Mouse (Mus musculus): Measurements from ENCODE around the gene Gm17651.
A peak's percentile ranks its signal among the peaks of the same experiment; 100 is the strongest.

Gm17651 gene

DNA sequence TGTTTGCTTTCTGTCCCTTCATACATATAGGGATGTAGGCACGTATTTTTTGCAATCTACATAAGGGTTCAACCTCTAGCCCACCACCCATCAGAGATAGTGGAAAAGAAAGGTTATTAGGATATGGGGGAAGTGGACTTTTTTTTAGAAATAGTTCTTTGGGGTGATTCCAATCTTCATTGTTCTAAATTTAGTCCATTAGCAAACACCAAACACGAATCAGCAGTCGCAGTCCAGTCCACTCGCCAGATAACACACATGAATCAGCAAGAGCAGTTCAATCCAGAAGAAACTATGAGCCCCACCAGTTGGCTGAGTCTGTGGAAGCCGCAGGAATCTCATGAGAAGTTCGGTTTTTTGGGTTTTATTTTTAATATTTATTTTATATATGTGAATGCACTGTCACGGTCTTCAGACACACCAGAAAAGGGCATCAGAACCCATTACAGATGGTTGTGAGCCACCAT lies at the start of gene Gm17651:
Gene Gm17651, minus strand, starts transcription at position 51 of the 467 bp plus-strand sequence.
- DNase-seq, result no peak

DNA sequence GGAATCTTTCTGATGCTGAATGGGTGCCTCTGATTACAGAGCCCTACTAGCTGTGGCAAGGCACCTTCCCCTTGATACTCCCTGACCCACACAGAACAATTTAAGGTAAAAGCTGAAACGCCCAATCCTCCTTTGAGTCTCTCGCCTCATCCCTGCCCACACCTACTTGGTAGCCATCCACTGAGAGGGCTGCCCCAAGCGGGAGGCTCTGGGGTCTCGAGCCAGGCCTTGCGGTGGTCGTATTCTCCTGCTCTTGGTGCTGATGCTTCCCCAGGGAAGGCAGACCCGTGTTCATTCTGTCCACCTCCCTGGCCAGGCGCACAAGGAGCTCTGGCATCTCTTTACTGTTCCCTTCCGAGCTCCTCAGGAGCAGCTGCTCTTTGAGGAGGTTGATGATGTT lies 44.6 kb upstream of the Gm17651 start:
- DNase-seq, result no peak

DNA sequence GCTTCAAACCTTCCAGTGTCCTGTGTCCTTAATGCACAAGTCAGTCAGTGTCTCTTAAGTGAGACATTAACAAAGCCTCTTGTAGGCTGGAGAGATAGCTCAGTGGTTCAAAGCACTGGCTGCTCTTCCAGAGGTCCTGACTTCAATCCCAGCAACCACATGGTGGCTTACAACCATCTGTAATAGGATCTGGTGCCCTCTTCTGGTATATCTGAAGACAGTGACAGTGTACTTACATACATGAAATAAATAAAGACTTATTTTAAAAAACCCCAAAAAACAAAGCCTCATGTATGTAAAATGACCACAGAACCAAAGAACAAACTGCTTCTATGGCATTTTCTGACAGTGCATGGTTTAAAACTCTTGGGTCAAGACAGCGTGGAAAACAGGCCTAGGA lies 41.4 kb upstream of the Gm17651 start:
- no peak for DNase-seq

DNA sequence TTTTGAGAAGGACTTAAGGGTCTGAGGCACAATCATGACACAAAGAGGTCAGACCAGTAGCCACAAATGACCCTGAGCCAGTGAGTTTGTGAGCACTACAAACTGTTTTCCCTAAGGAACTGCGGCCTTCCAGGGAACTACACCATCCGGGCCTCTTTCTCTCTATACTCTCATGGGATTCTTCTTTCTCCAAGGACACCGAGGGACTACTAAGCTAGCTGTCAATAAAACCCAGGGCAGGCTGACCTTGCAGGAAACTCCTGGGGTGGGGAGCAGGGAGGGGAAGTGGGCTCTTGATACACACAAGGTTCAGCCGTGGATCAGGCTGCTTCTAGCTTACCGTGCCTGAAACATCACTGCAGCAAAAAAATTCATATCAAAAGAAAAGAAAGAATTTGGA lies 36.4 kb upstream of the Gm17651 start:
- DNase-seq, result no peak

DNA sequence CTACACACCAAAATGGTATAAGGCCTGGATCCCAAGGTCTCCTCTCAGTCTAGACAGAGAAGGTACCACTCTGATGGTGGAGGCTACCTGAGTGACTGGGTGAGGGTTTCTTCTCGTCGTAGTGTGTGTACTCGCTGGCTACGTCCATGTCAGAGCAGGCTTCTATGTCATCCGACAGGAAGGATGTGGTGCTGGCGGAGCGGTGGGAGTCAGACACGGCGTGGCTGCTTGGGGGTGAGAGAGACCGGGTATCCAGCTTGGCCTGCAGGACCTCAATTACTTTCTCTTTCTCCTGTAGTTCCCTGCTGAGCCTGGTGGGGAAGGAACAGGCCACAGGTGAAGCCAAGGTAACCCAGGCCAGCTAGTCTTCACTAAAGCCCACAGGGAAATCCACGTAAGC lies 35.6 kb upstream of the Gm17651 start:
- no peak for DNase-seq

DNA sequence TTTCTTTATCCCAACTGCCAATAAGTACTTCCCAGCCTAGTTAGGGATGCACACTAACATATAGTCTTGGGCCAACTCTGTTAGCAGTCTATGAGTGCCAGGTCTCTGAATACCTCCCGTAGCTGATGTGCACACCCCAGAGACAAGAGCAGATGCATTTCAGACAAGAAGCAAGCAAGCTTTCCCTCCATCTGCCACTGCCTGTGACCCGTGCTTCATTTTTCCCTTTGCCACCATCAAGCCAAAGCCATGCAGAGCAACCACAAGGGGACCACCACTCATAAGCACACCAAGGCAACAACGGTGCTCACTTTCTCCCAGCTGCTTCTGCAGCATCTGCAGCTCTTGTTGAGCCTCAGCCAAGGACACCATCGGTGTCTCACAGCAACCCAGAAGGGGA lies 32.1 kb upstream of the Gm17651 start:
- no peak for DNase-seq

DNA sequence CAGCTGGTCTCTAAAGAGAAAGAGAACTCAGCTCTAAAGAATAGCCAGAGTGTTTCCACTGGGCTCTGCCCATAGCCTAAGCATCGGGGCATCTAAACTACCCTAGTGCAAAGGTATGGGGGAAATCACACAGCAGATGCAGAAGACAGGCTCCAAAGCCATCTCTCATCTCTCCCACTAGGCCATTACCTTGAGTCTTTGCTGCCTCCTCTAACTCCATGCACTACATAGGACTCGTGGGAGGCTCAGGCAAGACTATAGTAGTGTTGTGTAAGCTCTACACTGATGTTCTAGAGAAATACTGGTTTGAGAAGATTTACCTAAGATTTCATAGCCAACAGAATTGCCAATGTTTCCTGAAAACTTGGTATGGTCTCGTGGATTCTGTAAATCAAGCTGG lies 31.0 kb upstream of the Gm17651 start:
- no peak for DNase-seq

DNA sequence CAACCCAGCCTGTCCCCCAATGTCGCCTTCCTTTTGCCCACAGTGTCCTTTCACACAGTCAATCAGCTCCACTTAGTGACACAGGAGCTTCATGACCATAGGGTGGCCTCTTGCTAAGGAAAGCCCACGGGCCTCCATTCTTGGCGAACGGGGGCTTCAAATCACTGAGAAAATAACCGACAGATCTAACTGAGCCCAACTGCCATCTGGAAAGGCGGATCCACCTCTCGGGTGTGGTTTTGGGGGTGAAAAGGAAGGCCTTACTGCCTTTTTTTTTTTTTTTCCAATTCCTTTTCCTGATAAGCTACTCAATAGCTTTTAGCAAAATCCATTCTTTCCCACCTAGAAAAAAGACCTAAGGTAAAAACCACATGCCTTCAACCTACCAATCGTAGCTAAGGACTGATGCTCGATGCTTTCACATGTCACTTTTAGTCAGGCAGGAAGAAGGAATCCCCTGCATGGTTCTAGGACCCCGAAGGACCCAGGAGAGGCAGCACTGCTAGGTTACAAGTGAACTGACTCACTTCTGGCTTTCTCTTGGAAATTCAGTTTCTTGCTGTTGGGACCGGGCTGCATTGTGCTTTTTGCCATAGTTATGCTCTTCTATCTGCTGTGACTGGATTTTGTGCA lies 28.1 kb upstream of the Gm17651 start:
- no peak for DNase-seq

DNA sequence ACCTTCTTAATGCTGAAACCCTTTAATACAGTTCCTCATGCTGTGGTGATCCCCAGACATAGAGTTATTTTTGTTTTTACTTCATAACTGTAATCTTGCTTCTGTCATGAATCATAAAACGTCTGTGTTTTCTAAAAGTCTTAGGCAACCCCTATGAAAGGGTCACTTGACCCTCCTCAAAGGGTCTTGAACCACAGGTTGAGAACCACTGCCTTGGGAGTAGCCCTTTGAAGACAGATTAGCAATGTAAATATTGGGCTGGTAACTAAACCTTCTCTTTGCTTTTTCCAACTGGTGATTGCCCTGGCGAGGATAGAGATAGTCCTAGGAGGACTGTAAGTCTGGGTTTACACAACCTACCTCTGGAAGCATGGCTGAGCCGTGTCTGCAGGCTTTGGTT lies 26.7 kb upstream of the Gm17651 start:
- DNase-seq, result no peak

DNA sequence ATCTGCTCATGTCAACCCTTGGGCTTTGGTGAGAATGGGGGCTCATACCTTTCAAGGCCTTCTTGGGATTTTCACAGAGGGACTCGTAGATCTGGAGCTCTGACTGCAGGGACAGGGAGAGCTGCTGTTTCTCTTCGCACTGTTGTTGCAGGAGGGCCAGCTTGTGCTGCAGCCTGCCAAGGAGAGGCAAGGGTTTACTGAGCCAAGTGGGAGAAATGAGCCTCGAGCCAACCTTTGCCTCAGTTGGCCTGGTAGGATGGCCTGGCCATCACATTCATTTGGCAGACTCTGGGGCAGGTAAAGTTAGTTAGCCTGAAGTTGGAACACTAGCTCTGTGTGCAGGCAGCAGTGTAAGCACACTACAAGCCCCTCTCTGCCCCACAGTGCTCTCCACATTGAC lies 24.6 kb upstream of the Gm17651 start:
- DNase-seq, result no peak

DNA sequence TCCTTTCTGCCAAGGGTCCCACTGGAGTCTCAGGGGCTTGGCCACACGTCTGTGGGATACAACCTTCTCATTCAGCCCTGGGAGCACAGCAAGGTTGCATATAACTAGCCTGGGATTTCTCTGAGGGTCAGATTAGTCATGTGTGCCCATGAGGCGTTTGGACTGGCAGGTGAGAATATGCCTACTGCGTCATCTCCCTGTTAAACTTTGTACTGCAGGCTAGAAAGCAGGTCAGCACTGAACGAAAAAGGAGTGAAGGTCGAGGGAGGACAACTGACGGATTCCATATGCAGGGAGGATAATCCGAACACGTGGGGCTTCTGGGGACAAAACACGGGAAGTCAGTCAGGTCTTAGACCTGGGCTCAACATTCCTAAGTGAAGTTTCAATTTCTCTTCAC lies 22.8 kb upstream of the Gm17651 start:
- DNase-seq, result peak; percentile 53

DNA sequence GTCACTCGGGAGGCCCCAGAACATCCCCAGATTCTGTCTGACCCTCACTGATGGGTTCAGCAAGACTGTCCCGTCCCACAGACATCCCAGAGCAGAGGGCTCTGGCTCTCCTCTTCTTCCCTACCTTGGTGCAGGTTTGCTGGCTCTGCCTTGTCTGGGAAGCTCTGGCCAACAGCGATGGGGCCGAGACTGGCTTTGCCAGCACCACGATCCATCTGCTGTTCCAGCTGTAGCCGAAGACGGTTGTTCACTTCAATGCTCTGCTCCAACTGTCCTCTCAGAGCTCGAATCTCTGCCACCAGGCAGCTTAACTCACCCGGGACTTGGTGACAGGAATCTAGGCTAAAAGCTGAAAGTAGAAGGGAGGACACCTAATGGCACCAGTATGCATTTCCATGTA lies 22.4 kb upstream of the Gm17651 start:
- DNase-seq, result no peak

DNA sequence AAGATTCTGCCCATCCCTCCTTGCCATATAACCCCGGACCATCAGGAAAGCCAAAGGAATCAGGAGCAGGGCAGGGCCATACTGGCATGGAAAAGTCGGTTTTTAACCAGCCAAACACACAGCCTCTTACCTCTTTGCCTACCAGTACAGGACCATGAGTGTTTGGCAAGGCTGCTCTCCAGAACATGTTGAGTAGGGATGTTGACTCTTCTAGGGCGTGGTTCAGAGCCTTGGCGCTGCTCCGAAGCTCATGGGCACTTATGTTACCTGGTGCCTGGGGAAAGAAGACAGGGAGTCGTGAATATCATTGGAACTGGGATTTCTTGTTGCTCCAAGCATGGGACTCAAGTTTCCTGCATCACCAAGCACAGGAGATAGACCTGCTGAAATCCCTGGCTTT lies 19.3 kb upstream of the Gm17651 start:
- no peak for DNase-seq

DNA sequence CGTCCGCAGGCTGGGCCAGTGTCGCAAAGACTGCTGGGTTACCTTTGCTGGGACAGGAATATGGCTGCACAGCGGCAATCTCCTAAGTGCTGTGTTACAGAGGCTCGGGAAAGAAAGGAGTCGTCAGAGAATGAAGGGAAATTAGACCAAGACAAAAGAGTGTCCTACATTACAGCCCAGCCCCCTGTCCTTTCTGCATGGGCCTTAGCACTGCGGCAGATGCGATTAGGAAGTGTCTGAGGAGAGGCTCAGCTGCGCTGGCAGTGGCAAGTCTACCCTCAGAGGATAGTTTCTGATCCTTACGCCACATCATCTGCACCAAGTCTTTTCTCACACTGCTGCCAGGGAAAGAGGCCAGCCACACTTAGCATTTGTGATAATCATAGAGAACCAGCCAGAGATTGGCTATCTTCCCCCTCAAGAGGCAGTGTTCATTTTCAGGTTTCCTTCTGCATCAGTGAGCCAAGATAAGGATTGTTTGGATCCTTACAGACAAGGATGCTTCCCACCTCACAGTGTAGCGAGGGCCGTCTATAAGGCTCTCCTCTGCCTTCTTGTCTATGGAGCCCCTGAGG lies 17.0 kb upstream of the Gm17651 start:
- no peak for DNase-seq

DNA sequence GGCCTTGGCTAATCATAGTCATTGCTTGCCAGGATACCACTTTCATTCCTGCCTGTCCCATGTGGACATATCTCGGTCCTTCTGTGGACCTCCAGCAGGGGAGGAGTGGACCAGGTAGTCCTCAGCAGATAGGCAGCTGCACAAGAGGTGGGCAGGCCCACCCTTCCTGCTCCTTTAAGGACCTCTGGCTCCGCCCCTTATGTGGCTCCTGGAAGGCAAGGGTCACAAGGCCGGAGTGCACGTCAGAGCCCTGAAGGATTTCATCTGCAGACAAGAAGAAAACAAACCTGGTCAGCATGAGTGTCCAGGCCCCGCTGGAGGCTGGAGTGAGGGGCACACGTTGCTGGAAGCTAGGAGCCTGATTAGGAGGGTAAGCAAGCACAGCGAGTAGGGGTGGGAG lies 16.1 kb upstream of the Gm17651 start:
- peak; percentile 58 for DNase-seq

DNA sequence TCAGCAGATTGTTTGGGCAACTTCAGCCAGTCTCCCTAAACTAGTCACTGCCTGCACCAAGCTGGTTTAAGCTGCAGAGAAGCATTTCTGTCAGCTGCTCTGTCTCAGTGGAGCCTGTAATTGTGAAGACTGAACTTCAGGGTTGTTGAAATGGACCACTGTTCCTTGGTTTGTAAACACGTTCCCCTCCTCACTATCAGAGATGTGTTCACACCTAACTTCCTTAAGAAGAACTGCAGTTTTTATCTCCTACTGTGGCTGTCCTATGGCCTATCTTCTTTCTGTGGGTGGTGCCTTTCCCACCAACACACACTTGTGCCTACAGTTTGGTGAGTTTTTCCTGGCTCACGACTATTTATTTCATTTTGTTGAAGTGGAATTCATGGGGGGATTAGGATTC lies 14.8 kb upstream of the Gm17651 start:
- DNase-seq, result no peak

DNA sequence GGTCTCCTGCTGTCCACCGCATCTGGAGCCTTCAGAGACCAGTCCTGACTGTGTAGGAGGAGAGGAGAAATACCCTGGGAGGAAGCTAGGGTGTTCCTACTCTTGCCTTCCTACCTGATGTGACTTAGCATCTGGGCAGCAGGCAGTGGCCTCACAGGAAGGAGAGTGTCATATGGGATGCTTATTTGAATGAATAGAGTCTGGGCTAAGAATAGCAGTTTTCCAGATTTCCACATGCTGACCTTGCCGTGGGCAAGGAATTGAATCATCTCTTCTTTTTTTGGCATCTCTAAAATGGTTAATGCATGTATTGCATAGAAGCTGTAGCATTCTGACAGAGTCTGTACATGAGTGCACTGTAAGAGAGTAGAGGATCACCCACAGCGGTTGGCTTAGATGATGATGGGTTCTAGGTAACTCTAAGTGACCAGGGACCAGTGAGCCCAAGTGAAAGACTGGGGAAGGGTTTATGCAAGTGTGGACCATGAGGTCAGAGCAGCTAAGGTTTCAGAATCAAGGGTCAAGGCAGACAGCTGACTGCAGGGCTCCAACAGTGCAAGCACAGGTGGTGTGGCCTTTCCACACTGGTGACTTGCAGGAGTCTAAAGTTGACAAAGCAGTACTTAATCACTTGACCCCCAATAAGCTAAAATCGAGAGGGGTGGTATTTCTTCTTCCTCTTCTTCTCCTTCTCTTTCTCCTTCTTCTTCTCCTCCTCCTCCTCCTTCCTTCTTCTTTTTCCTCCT lies 12.1 kb upstream of the Gm17651 start:
- DNase-seq, result no peak

DNA sequence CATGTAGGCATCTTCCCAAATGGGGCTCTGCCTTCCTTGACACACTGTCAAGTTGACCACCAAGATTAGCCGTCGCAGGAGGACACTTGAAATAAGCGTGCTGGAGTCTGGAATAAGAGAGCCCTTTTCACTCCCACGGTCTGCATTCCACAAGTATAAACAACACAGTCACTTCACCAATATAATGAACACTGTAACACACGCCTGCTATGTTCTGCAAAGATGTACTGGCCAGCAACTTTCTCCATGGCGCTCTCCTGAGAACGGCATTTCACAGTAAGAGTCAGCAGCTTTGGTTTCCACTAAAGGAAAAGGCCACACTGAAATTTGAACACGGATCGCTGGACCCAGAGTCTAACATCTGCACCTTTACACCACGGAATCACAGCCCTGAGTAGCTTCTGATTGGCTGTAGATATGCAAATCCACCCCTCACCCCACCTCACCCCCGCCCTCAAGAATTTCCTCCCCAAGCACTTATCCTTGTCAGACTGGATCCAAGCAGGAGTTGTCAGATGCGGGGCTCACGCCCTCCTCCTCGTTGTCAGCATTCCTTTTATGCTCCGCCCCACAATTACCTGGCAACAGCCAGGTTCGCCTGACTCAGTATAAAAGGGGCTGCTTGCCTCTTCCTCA lies 9.2 kb upstream of the Gm17651 start:
- peak; percentile 48 for DNase-seq

DNA sequence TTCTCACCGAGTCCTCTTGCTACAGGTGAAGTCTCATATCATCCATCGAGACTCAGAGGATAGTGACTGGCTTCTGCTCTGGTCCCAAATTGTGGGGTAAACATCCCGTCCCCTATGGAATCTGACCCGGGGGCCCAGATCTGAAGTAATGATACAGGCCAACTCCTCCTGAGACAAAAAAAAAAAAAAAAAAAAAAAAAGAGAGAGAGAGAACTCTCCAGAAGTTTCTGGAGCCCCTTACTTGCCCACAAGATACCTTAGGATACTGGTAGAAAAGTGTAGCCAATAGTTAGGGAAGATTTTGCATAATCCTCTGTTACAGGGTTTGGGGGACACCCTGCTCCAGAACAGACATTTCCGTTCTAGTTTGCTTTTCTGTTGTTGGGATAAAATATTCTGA lies 8.1 kb upstream of the Gm17651 start:
- no peak for DNase-seq

DNA sequence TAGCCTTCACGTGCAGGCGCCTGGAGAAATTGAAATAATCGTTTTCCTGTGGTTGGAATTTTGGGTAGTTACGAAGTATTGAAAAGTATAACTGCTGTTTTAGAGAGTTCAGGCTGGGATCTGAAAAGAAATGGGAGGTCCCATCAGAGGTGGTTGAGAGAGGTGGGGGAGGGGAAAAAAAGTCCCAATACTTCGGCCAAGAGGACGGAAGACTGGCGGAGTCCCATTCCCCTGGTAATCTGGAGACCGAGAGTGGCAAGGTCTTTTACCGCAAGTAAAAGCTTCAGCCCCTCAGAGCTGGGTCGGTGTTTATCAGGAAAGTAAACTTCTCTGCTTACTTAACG lies 7.6 kb upstream of the Gm17651 start:
- DNase-seq, result no peak

DNA sequence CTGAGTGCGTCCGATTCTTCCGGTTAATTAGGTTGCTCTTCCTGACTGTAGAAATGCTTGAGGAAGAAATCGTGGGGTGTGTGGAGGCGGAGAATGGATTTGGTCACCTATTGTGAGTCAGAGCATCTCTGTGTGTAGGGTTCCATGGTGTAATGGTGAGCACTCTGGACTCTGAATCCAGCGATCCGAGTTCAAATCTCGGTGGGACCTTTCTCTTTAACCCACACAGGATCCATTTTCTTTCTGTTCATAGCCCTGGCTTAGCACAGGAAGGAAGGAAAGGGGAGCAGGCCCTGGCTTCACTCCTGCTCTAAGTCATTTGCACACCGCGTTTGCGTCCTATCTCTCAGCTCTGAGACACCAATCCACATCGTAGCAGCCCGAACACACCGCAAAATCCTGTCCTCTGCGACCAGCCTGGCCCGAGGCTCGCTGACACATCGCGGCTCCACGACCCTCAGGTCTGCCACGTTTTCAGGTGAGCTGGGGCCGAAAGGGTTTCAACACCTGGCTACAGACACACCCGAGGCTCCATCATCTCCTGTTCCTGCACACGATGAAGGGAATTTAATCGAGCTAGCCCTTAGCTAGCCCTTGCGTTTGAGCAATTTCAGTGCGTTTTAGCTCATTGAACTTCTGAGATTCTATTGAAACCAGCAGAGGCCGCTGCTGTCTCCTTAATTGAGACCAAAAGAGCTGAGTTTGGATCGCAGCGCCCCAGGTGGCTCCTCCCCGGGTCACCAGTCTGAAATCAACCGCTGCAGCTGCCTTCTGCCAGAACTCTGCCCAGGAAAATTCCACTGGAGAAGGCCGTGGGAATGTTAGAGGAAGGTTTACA lies 7.0 kb upstream of the Gm17651 start:
- DNase-seq, result peak; percentile 77

DNA sequence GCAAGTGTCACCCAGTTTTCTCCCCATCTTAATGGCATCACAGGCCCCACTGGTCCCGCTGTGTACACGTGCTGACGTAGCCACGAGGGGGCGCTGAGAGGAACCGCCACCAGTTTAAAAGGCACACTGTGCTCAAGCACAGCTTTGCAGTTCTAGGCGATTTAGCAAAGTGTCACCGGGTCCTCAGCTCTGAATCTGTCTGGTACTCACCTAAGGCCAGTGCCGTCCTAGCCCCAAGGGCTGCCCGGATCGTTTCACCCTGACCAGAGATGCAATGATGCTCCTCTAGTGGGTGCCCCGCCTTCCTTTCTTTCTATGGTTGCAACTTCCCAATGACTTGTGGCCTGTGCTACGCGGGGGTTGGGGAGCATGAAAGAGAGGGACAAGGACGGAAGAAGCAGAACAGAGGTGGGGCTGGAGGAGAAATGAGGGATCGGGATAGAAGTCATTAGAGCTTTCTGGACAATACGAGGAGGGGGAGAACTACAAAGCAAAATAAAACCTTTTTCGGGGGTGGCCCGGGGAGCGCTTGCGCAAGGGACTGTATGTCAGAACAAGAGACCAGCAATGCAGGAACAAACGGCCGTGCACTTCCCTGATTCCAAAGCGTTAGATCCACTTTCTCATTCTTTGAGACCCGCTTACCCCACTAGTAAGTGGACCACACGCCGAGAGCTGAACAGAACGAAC lies 6.3 kb upstream of the Gm17651 start:
- peak; percentile 51 for DNase-seq

DNA sequence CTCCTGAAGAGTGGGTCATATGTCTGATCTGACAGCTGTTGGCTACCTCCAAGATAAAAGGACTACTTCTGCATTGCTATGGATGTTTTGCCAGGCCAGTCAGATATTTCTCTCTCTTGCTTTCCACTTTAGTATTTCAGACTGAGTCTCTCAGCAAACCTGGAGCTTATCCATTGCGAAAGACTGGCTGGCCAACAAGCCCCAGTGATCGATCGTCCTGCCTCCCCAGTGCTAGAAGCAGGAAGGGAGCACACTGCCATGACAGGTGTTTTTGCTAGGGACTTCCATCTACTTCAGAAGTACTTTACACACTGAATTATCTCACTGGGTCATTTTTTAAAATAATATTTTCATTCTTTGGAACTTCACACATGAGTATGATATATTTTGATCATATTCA lies 3.9 kb upstream of the Gm17651 start:
- DNase-seq, result no peak
